Mouse (Mus musculus) liver, adult 2 months (tissue): ENCODE measurements around the gene Trim39. TPM values are rescaled to one million over a fixed set of nuclear protein-coding genes. Genes with fewer than 3 reads are reported as not detected.

Experiments
- DNase-seq: peaks from one replicate; pipeline ENCODE4 v3.0.0-alpha.2; 2011; ENCODE audit warnings: low read depth, low spot score; ENCODE audit errors: extremely low read depth
- H3K27ac ChIP-seq: fragments of 200-500 bp; replicated peaks from 2 replicates; pipeline ENCODE4 v1.5.1; 2012; ENCODE audit warnings: low read depth, mild to moderate bottlenecking, control low read depth, inconsistent platforms, low read length; ENCODE audit not compliant: insufficient read depth
- H3K27me3 ChIP-seq: fragments of 200-500 bp; 2 replicates; pipeline ENCODE4 v1.6.1; 2012; ENCODE audit warnings: mild to moderate bottlenecking, moderate library complexity, low read length, inconsistent platforms; ENCODE audit not compliant: control insufficient read depth, insufficient read depth
- H3K36me3 ChIP-seq: fragments of 200-500 bp; 2 replicates; pipeline ENCODE4 v1.6.1; 2012; ENCODE audit warnings: low read length, inconsistent platforms; ENCODE audit not compliant: control insufficient read depth, insufficient read depth
- H3K4me1 ChIP-seq: fragments of 200-500 bp; 2 replicates; pipeline ENCODE4 v1.6.1; 2011; ENCODE audit warnings: low read length; ENCODE audit not compliant: control insufficient read depth, insufficient read depth
- H3K4me3 ChIP-seq: fragments of 200-500 bp; 2 replicates; pipeline ENCODE4 v1.5.1; 2011; ENCODE audit warnings: low read depth, mild to moderate bottlenecking, control low read depth, low read length, moderate library complexity; ENCODE audit not compliant: insufficient read depth
- H3K79me2 ChIP-seq: fragments of 200-500 bp; 2 replicates; pipeline ENCODE4 v1.6.1; 2012; ENCODE audit warnings: inconsistent platforms, mild to moderate bottlenecking, low read length, moderate library complexity; ENCODE audit not compliant: control insufficient read depth, insufficient read depth
- H3K9ac ChIP-seq: fragments of 200-500 bp; 2 replicates; pipeline ENCODE4 v1.6.1; 2012; ENCODE audit warnings: low read depth, mild to moderate bottlenecking, control low read depth, inconsistent platforms, low read length
- CTCF ChIP-seq: fragments of 200-500 bp; IDR thresholded peaks from 2 replicates; pipeline ENCODE4 v1.5.1; 2011; ENCODE audit warnings: low read depth, low read length, control low read depth
- POLR2A ChIP-seq: fragments of 200-500 bp; IDR thresholded peaks from 2 replicates; pipeline ENCODE4 v1.6.1; 2011; ENCODE audit warnings: low read length, control low read depth; ENCODE audit not compliant: insufficient read depth; ENCODE audit errors: extremely low read depth
- WGBS: fragments of 180-500 bp; shearing (Covaris S2); methylation state at CpG from one replicate; pipeline ENCODE4 v1.1.7; 2018; 5-methylcytosine and 5-hydroxymethylcytosine counted together
- polyA plus RNA-seq: library from polyadenylated mRNA; depleted of rRNA; stranded (reverse); fragments of >200 nt; gene quantifications from 2 replicates; pipeline ENCODE4 v1.2.3, GENCODE M21; 2012
- total RNA-seq: library from RNA; depleted of rRNA; stranded (reverse); fragments of >200 nt; gene quantifications from 2 replicates; pipeline ENCODE4 v1.2.3, GENCODE M21; 2014

Trim39 gene
- total and polyA plus RNA-seq, 2 experiments, result 5.0 to 8.0 TPM

GRCm38 (mm10) chr17:36270956-36271585 lies 976 bp downstream of the Trim39 start:
- Histone ChIP-seq H3K36me3 (peaks cover 14% of the 10 kb centered on the region), H3K4me3 (peak overlapping the region; percentile 63), H3K4me1 (peaks cover 13% of the 10 kb centered on the region), H3K27ac (peak overlapping the region; percentile 91), H3K79me2 (peaks cover 11% of the 10 kb centered on the region; the same call in 1 of the 2 replicates), H3K9ac (peak overlapping the region; percentile 96), H3K27me3 (no peaks in the 10 kb centered on the region)
- DNase-seq, result peak; percentile 59
- WGBS, result under 1% methylated on average over 80 of the region's 84 CpGs
- TF ChIP-seq CTCF, result no peak
- no peak; the same call in 1 of the 2 replicates for TF ChIP-seq POLR2A

- H3K27me3 ChIP-seq, result no peaks in the 10 kb centered on the region
- H3K36me3 ChIP-seq, result peaks cover 44% of the 10 kb centered on the region
- H3K79me2 ChIP-seq, result no peaks in the 10 kb centered on the region
- no peak overlapping the region for H3K9ac ChIP-seq
- H3K4me1 ChIP-seq, result peaks cover 2% of the 10 kb centered on the region; the same call in 1 of the 2 replicates
- no peak overlapping the region for H3K4me3 ChIP-seq
- DNase-seq, result no peak
- WGBS, result 75% methylated on average over 5 of the region's 5 CpGs
- no peak overlapping the region for H3K27ac ChIP-seq
- no peak for TF ChIP-seq CTCF
- no peak for TF ChIP-seq POLR2A
Measured at GRCm38 (mm10) chr17:36265834-36266233, 6.2 kb downstream of the Trim39 start.

GRCm38 (mm10) chr17:36264273-36264925 lies 7.6 kb downstream of the Trim39 start:
- Histone ChIP-seq H3K9ac (no peak overlapping the region), H3K79me2 (no peaks in the 10 kb centered on the region), H3K27me3 (no peaks in the 10 kb centered on the region), H3K36me3 (peaks cover 46% of the 10 kb centered on the region), H3K27ac (no peak overlapping the region), H3K4me3 (no peak overlapping the region), H3K4me1 (no peaks in the 10 kb centered on the region)
- no peak for DNase-seq
- TF ChIP-seq CTCF (no peak), POLR2A (no peak)
- 88% methylated on average over 3 of the region's 3 CpGs for WGBS

- peak; percentile 25 for DNase-seq
- no peaks in the 10 kb centered on the region for H3K4me1 ChIP-seq
- H3K27me3 ChIP-seq, result no peaks in the 10 kb centered on the region
- no peak for TF ChIP-seq CTCF
- TF ChIP-seq POLR2A, result no peak
- H3K4me3 ChIP-seq, result no peak overlapping the region
- no peak overlapping the region for H3K27ac ChIP-seq
- H3K79me2 ChIP-seq, result no peaks in the 10 kb centered on the region
- no peak overlapping the region for H3K9ac ChIP-seq
- WGBS, result 88% methylated on average over 9 of the region's 9 CpGs
- peaks cover 38% of the 10 kb centered on the region for H3K36me3 ChIP-seq
Measured at GRCm38 (mm10) chr17:36261511-36262166, 10.4 kb downstream of the Trim39 start.

GRCm38 (mm10) chr17:36257969-36258368 lies 14.1 kb downstream of the Trim39 start, which contains the start of gene Rpp21:
Gene Rpp21, minus strand, starts transcription at chr17:36258069.
- H3K27ac ChIP-seq, result peak within 1 kb of the TSS; percentile 81
- H3K9ac ChIP-seq, result peak within 1 kb of the TSS; percentile 93
- no peaks in the 10 kb centered on the region for H3K4me1 ChIP-seq
- no peaks in the 10 kb centered on the region for H3K79me2 ChIP-seq
- TF ChIP-seq CTCF, result no peak
- TF ChIP-seq POLR2A, result no peak
- WGBS, result 34% methylated on average over 6 of the region's 6 CpGs
- no peak for DNase-seq
- peaks cover 24% of the 10 kb centered on the region for H3K36me3 ChIP-seq
- H3K27me3 ChIP-seq, result no peaks in the 10 kb centered on the region
- H3K4me3 ChIP-seq, result peak within 1 kb of the TSS; percentile 87
